Mouse (Mus musculus): ENCODE results near the gene Dnaja2. TPM values are rescaled to one million over a fixed set of nuclear protein-coding genes. Genes with fewer than 3 reads are reported as not detected.

The Dnaja2 gene
- polyA plus RNA-seq, 1 experiment from 2014 or later = 173 TPM

DNA sequence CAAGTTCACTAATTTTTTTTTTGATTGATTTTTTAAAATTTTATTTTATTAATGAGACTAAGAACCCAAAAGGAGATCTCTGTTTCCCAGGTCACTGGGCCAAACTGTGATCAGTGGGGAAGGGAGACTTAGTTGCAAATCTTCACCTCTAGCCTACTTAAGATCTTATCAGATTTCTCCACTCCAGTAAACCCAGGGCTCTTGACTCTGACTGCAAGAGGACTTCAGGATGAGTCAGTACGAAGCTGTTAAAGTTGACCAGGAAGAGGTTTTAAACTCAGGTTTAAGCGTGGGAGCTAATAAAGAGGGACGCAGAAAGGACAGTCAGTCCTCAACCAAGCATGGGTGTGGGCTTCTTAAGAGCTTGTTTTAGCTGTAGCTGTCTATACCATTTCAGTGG, 38.2 kb upstream of the Dnaja2 start:
- H3K4me1 ChIP-seq (ENCODE audit: control insufficient read depth, insufficient read depth, low read length) = no peaks in the 10 kb centered on the region
- no peaks in the 10 kb centered on the region for H3K27me3 ChIP-seq (ENCODE audit: control insufficient read depth, insufficient read depth, low read length)
- ATAC-seq (ENCODE audit: low FRiP score, low TSS enrichment) = no peak
- H3K9ac ChIP-seq (ENCODE audit: low read depth, low read length) = no peak overlapping the region
- H3K9me3 ChIP-seq (ENCODE audit: control insufficient read depth, low read length) = no peaks in the 10 kb centered on the region
- no peak overlapping the region for H3K27ac ChIP-seq (ENCODE audit: low read depth, low read length)
- H3K36me3 ChIP-seq (ENCODE audit: control insufficient read depth, insufficient read depth, low read length) = no peaks in the 10 kb centered on the region
- 60% methylated on average over 3 of the region's 3 CpGs for WGBS
- no peak overlapping the region for H3K4me2 ChIP-seq (replicated peaks; ENCODE audit: low read depth, low read length)
- no peak overlapping the region for H3K4me3 ChIP-seq (ENCODE audit: low read length)

DNA sequence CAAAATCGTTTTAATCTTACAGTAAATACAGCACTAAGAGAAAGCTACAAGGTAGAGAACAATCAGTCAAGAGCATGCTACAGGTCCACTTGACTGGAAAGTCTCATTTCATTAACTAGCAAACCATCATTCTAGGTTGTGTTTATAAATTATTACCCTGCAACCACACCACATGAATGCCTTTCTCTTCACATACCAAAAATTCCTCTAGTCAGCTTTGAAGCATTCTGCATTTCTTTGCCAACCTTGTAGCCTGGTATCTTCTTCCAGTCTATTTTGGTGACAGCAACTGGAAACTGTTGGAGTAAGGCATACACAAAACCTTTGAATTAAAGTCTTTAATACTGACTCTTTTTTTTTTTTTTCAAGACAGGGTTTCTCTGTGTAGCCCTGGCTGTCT, 36.4 kb upstream of the Dnaja2 start:
- no peak for ATAC-seq (ENCODE audit: low FRiP score, low TSS enrichment)
- no peak overlapping the region for H3K9ac ChIP-seq (ENCODE audit: low read depth, low read length)
- no peaks in the 10 kb centered on the region for H3K36me3 ChIP-seq (ENCODE audit: control insufficient read depth, insufficient read depth, low read length)
- no peaks in the 10 kb centered on the region for H3K27me3 ChIP-seq (ENCODE audit: control insufficient read depth, insufficient read depth, low read length)
- H3K4me2 ChIP-seq (replicated peaks; ENCODE audit: low read depth, low read length) = no peak overlapping the region
- H3K9me3 ChIP-seq (ENCODE audit: control insufficient read depth, low read length) = no peaks in the 10 kb centered on the region
- no peaks in the 10 kb centered on the region for H3K4me1 ChIP-seq (ENCODE audit: control insufficient read depth, insufficient read depth, low read length)
- 76% methylated on average over 1 of the region's 1 CpGs for WGBS
- no peak overlapping the region for H3K4me3 ChIP-seq (ENCODE audit: low read length)
- no peak overlapping the region for H3K27ac ChIP-seq (ENCODE audit: low read depth, low read length)

DNA sequence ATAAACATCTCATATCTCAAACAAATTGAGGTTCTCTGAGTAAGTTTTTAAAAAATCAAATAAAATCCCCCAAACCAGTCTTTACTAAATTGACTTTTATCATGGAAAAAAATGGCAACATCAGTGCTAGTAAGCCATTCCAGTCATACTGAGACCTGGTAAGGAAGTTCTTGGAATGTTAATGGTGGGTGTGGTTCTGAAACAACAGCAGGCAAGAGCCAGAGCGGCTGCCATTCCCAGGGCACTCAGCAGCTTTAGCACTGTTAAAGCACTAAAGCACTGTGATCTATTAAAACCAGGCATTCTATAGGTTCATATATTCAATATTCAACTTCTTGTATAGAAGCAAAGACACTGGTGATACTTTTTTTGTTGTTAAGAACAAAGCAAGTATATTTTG, 35.1 kb upstream of the Dnaja2 start:
- Histone ChIP-seq H3K9me3 (ENCODE audit: control insufficient read depth, low read length) (no peaks in the 10 kb centered on the region), H3K36me3 (ENCODE audit: control insufficient read depth, insufficient read depth, low read length) (no peaks in the 10 kb centered on the region), H3K27ac (ENCODE audit: low read depth, low read length) (no peak overlapping the region), H3K4me2 (replicated peaks; ENCODE audit: low read depth, low read length) (no peak overlapping the region), H3K4me3 (ENCODE audit: low read length) (no peak overlapping the region), H3K9ac (ENCODE audit: low read depth, low read length) (no peak overlapping the region), H3K27me3 (ENCODE audit: control insufficient read depth, insufficient read depth, low read length) (no peaks in the 10 kb centered on the region), H3K4me1 (ENCODE audit: control insufficient read depth, insufficient read depth, low read length) (no peaks in the 10 kb centered on the region)
- 85% methylated on average over 1 of the region's 1 CpGs for WGBS
- no peak for ATAC-seq (ENCODE audit: low FRiP score, low TSS enrichment)

DNA sequence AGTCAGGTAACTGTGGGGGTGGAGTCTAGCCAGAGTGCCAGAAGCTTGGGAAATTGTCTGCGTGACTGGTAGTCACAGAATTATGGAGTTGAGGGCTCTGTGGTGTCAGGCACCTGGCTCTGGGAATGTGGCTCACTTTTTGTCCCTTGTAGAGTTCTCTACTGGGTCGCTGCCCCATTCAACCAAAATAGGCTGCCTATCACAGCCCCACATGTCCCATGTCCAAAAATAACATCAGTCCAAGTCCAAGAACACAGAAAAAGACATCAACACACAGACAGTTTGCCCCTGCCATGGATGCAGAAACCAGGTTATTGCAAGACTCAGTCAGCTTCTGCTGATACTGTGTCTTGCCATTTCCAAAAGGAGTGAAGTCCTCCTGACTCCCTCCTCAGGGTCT, 33.5 kb upstream of the Dnaja2 start:
- ATAC-seq (ENCODE audit: low FRiP score, low TSS enrichment) = no peak
- Histone ChIP-seq H3K4me1 (ENCODE audit: control insufficient read depth, insufficient read depth, low read length) (no peaks in the 10 kb centered on the region), H3K36me3 (ENCODE audit: control insufficient read depth, insufficient read depth, low read length) (no peaks in the 10 kb centered on the region), H3K9ac (ENCODE audit: low read depth, low read length) (no peak overlapping the region), H3K27me3 (ENCODE audit: control insufficient read depth, insufficient read depth, low read length) (no peaks in the 10 kb centered on the region), H3K9me3 (ENCODE audit: control insufficient read depth, low read length) (no peaks in the 10 kb centered on the region), H3K27ac (ENCODE audit: low read depth, low read length) (no peak overlapping the region), H3K4me2 (replicated peaks; ENCODE audit: low read depth, low read length) (no peak overlapping the region), H3K4me3 (ENCODE audit: low read length) (no peak overlapping the region)
- WGBS = 78% methylated on average over 2 of the region's 2 CpGs

DNA sequence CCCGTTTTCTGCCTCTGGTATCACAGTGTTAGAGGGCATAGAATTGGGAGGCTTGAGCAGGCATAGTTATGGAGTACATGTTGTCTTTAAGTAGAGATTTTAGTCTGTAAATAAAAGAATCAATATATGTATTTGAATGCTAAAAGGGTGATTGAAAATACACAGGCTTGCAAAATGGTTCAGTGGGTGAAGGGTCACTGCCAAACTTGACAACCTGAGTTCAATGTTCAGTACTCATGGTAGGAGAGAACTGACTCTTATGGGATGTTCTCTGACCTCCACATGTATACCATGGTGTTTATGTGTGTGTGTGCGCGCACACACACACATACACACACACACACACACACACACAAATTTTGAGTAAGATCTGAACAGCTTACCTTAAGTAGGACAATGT, 22.5 kb upstream of the Dnaja2 start:
- no peaks in the 10 kb centered on the region for H3K4me1 ChIP-seq (ENCODE audit: control insufficient read depth, insufficient read depth, low read length)
- no peak overlapping the region for H3K27ac ChIP-seq (ENCODE audit: low read depth, low read length)
- no peaks in the 10 kb centered on the region for H3K9me3 ChIP-seq (ENCODE audit: control insufficient read depth, low read length)
- no peak overlapping the region for H3K4me2 ChIP-seq (replicated peaks; ENCODE audit: low read depth, low read length)
- ATAC-seq (ENCODE audit: low FRiP score, low TSS enrichment) = no peak
- H3K36me3 ChIP-seq (ENCODE audit: control insufficient read depth, insufficient read depth, low read length) = no peaks in the 10 kb centered on the region
- H3K27me3 ChIP-seq (ENCODE audit: control insufficient read depth, insufficient read depth, low read length) = no peaks in the 10 kb centered on the region
- no peak overlapping the region for H3K4me3 ChIP-seq (ENCODE audit: low read length)
- WGBS = 96% methylated on average over 3 of the region's 3 CpGs
- no peak overlapping the region for H3K9ac ChIP-seq (ENCODE audit: low read depth, low read length)

DNA sequence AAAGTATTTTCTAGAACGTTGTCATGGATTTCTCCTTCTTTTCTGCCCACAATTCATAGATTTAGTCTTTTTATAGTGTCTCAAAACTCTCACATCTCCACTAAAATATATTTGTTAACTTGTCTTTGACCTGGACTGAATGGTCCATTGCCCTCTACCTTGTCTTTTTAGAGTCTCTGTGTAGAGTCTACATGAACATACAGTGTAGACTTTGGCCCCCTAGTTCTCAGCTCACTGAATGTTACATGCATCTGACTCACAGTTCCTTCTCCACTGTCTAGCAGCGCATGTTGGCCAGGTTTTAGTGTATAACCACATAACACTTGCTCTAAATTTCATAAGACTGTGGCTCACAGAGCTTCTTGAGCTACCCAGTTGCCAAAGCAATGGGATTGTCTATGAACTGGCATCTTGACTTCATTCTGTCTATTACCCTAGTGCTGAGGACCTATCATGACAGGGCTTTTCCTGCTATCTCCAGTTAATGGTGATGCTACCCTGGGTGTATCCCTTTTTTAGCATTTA, 18.9 kb upstream of the Dnaja2 start:
- Histone ChIP-seq H3K9me3 (ENCODE audit: control insufficient read depth, low read length) (no peaks in the 10 kb centered on the region), H3K36me3 (ENCODE audit: control insufficient read depth, insufficient read depth, low read length) (no peaks in the 10 kb centered on the region), H3K27ac (ENCODE audit: low read depth, low read length) (no peak overlapping the region), H3K27me3 (ENCODE audit: control insufficient read depth, insufficient read depth, low read length) (no peaks in the 10 kb centered on the region), H3K4me3 (ENCODE audit: low read length) (no peak overlapping the region), H3K4me1 (ENCODE audit: control insufficient read depth, insufficient read depth, low read length) (no peaks in the 10 kb centered on the region), H3K4me2 (replicated peaks; ENCODE audit: low read depth, low read length) (no peak overlapping the region), H3K9ac (ENCODE audit: low read depth, low read length) (no peak overlapping the region)
- ATAC-seq (ENCODE audit: low FRiP score, low TSS enrichment) = no peak
- 85% methylated on average over 2 of the region's 2 CpGs for WGBS

DNA sequence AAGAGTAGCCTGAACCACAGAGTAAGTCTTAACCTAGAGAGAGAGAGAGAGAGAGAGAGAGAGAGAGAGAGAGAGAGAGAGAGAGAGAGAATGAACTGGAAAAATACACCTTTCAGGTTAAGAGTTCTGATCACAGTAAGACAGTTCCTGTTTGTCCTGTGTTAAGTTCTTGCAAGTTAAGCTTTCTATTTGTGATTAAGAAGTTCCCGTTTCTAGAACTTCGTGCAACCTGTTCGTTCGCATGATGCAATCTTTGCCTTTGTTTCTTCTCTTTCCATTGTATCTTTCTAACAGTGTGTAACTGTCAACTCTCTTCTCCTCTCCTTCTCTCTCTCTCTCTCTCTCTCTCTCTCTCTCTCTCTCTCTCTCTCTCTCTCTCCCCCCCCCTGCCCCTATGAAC, 15.3 kb upstream of the Dnaja2 start:
- ATAC-seq (ENCODE audit: low FRiP score, low TSS enrichment) = no peak
- Histone ChIP-seq H3K4me3 (ENCODE audit: low read length) (no peak overlapping the region), H3K9me3 (ENCODE audit: control insufficient read depth, low read length) (no peaks in the 10 kb centered on the region), H3K4me2 (replicated peaks; ENCODE audit: low read depth, low read length) (no peak overlapping the region), H3K9ac (ENCODE audit: low read depth, low read length) (no peak overlapping the region), H3K27me3 (ENCODE audit: control insufficient read depth, insufficient read depth, low read length) (no peaks in the 10 kb centered on the region), H3K36me3 (ENCODE audit: control insufficient read depth, insufficient read depth, low read length) (no peaks in the 10 kb centered on the region), H3K27ac (ENCODE audit: low read depth, low read length) (no peak overlapping the region), H3K4me1 (ENCODE audit: control insufficient read depth, insufficient read depth, low read length) (no peaks in the 10 kb centered on the region)
- WGBS = 88% methylated on average over 4 of the region's 4 CpGs

DNA sequence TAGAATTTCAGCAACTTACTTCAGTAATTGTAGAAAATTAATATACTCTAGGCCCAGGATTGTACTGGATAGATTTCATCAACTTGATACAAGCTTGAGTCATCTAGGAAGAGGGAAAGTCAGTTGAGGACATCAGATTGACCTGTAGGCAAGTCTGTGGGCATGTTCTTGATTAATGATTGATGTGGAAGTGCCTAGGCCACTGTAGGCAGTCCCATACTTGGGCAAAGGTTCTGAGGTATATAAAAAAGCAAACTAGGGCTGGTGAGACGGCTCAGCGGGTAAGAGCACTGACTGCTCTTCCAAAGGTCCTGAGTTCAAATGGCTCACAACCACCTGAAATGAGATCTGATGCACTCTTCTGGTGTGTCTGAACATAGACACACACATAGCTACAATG, 12.7 kb upstream of the Dnaja2 start:
- ATAC-seq (ENCODE audit: low FRiP score, low TSS enrichment) = no peak
- no peak overlapping the region for H3K9ac ChIP-seq (ENCODE audit: low read depth, low read length)
- no peak overlapping the region for H3K4me2 ChIP-seq (replicated peaks; ENCODE audit: low read depth, low read length)
- H3K36me3 ChIP-seq (ENCODE audit: control insufficient read depth, insufficient read depth, low read length) = no peaks in the 10 kb centered on the region
- no peak overlapping the region for H3K27ac ChIP-seq (ENCODE audit: low read depth, low read length)
- H3K27me3 ChIP-seq (ENCODE audit: control insufficient read depth, insufficient read depth, low read length) = no peaks in the 10 kb centered on the region
- WGBS = 84% methylated on average over 2 of the region's 2 CpGs
- no peaks in the 10 kb centered on the region for H3K9me3 ChIP-seq (ENCODE audit: control insufficient read depth, low read length)
- no peak overlapping the region for H3K4me3 ChIP-seq (ENCODE audit: low read length)
- H3K4me1 ChIP-seq (ENCODE audit: control insufficient read depth, insufficient read depth, low read length) = no peaks in the 10 kb centered on the region

DNA sequence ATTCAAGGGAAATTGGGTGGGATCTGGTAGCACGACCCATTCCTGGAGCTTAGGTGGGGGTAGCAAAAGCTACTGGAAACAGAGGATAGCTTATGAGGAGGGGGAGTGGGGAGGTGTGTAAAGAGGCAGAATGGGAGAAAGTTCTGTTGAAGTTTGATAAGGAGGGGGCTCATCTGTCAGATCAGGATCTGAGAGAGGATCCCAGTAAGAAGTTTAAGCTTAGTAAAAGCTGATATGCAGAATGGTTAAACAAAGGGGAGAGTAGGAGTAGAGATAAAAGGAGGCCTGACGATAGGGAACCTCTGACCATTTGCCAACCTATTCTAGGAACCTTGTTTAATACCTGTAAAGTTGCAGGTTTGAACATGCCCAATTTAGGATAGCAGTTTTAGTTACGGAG, 10.0 kb upstream of the Dnaja2 start:
- 82% methylated on average over 3 of the region's 3 CpGs for whole genome bisulfite sequencing
- Histone ChIP-seq H3K36me3 (ENCODE audit: control insufficient read depth, insufficient read depth, low read length) (no peaks in the 10 kb centered on the region), H3K9ac (ENCODE audit: low read depth, low read length) (no peak overlapping the region), H3K9me3 (ENCODE audit: control insufficient read depth, low read length) (no peaks in the 10 kb centered on the region), H3K27me3 (ENCODE audit: control insufficient read depth, insufficient read depth, low read length) (no peaks in the 10 kb centered on the region), H3K4me3 (ENCODE audit: low read length) (no peak overlapping the region), H3K27ac (ENCODE audit: low read depth, low read length) (no peak overlapping the region), H3K4me2 (replicated peaks; ENCODE audit: low read depth, low read length) (no peak overlapping the region), H3K4me1 (ENCODE audit: control insufficient read depth, insufficient read depth, low read length) (no peaks in the 10 kb centered on the region)
- no peak for ATAC-seq (ENCODE audit: low FRiP score, low TSS enrichment)

DNA sequence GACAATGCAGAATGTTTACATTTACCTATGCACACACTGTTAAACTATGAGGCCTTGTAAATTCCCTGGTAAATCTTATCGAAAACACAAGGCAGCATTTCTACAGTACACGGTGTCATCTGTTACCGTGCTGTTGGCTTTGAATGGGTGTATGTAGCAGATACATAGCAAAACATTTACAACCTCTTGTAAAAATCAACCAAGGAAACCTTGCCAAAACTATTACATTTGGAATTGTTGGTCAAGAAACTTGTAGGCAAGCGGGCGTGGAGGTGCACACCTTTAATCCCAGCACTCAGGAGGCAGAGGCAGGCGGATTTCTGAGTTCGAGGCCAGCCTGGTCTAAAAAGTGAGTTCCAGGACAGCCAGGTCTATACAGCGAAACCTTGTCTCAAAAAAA, 8.2 kb upstream of the Dnaja2 start:
- Histone ChIP-seq H3K4me1 (ENCODE audit: control insufficient read depth, insufficient read depth, low read length) (no peaks in the 10 kb centered on the region), H3K4me2 (replicated peaks; ENCODE audit: low read depth, low read length) (no peak overlapping the region), H3K9me3 (ENCODE audit: control insufficient read depth, low read length) (no peaks in the 10 kb centered on the region), H3K36me3 (ENCODE audit: control insufficient read depth, insufficient read depth, low read length) (no peaks in the 10 kb centered on the region), H3K9ac (ENCODE audit: low read depth, low read length) (no peak overlapping the region), H3K27me3 (ENCODE audit: control insufficient read depth, insufficient read depth, low read length) (no peaks in the 10 kb centered on the region), H3K27ac (ENCODE audit: low read depth, low read length) (no peak overlapping the region), H3K4me3 (ENCODE audit: low read length) (no peak overlapping the region)
- ATAC-seq (ENCODE audit: low FRiP score, low TSS enrichment) = no peak
- 96% methylated on average over 8 of the region's 8 CpGs for WGBS
